ENCODE assay signal across 8 mouse cellular contexts in the genomic region with DNA sequence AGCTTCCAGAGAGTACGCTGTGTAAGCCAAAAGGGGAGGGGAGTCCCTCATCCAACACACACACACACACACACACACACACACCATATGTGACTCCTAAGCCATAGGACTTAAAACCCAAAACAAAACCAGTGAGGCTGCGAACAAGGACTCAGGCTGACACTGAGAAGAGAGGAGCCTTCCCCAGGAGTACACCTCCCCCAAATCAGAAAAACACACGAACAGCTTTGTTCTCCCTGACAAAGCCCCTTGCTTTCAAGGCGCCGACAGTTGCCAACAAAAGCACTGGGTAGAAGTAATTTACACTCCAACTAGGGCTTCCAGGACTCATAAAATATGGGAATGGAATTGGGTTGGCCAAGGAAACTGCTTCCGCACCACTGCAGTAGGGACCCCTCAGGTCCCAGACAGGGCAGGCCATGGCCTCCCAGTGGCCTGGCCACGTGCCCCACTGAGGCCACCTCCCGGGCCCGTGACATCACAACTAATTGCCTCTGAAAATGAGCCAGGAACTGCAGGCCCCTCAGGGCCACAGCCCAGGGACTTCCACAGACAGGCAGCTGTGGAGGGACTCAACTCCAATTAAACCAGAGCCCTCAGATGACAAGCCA. TPM values are rescaled to one million over a fixed set of nuclear protein-coding genes. Genes with fewer than 3 reads are reported as not detected.
DNase-seq lines count a peak whose midpoint lies in the region; ATAC-seq lines count a peak whose summit lies in the region.

No protein-coding gene starts in this region.

- H3K9ac ChIP-seq in embryonic facial prominence, embryonic 15.5 days: no peak overlapping the region
- no peak overlapping the region for H3K9ac ChIP-seq in hindbrain, embryonic 11.5 days (ENCODE audit: low read depth, low read length)
- no peak overlapping the region for H3K9ac ChIP-seq in stomach, embryonic 15.5 days

- no peak overlapping the region for H3K4me3 ChIP-seq in embryonic facial prominence, embryonic 15.5 days (replicated peaks)
- no peak overlapping the region for H3K4me3 ChIP-seq in hindbrain, embryonic 11.5 days (ENCODE audit: low read depth, low read length)
- H3K4me3 ChIP-seq in stomach, embryonic 15.5 days (replicated peaks): no peak overlapping the region

- no peaks in the 10 kb centered on the region for H3K36me3 ChIP-seq in embryonic facial prominence, embryonic 15.5 days
- no peaks in the 10 kb centered on the region for H3K36me3 ChIP-seq in hindbrain, embryonic 11.5 days (ENCODE audit: control insufficient read depth, insufficient read depth, low read length)
- no peaks in the 10 kb centered on the region for H3K36me3 ChIP-seq in stomach, embryonic 15.5 days

- WGBS in embryonic facial prominence, embryonic 15.5 days: 13% methylated on average over 9 of the region's 9 CpGs
- WGBS in hindbrain, embryonic 11.5 days: under 1% methylated on average over 9 of the region's 9 CpGs
- WGBS in stomach, embryonic 15.5 days: 15% methylated on average over 9 of the region's 9 CpGs

- H3K4me2 ChIP-seq in embryonic facial prominence, embryonic 15.5 days (replicated peaks): peak overlapping the region; percentile 30
- H3K4me2 ChIP-seq in hindbrain, embryonic 11.5 days (replicated peaks; ENCODE audit: low read depth, low read length): peak overlapping the region; percentile 31
- peak overlapping the region; percentile 42 for H3K4me2 ChIP-seq in stomach, embryonic 15.5 days

- peak; percentile 52 for DNase-seq in layer of hippocampus, adult 9-11 months
- no peak for DNase-seq in layer of hippocampus, postnatal 36 days
- DNase-seq in hindbrain, embryonic 11.5 days (ENCODE audit: low spot score): peak; percentile 63
- peak; percentile 69 to 76 for DNase-seq in layer of hippocampus, postnatal 14 days (ENCODE audit: low spot score in 2 of 2)
- no peak for DNase-seq in cerebellum, adult 9-11 months

- peak; percentile 48 for ATAC-seq in embryonic facial prominence, embryonic 15.5 days (ENCODE audit: insufficient number of reproducible peaks, low FRiP score, low TSS enrichment, low read depth)
- ATAC-seq in hindbrain, embryonic 11.5 days (ENCODE audit: low FRiP score): peak; percentile 58
- no peak for ATAC-seq in stomach, embryonic 15.5 days (ENCODE audit: insufficient read depth, low FRiP score, low read depth)
- ATAC-seq in megakaryocyte progenitor cell, adult 5-6 weeks (replicated peaks; ENCODE audit: poor library complexity): no peak

- H3K27ac ChIP-seq in embryonic facial prominence, embryonic 15.5 days (replicated peaks): peak overlapping the region; percentile 77
- peak overlapping the region; percentile 76 for H3K27ac ChIP-seq in hindbrain, embryonic 11.5 days (ENCODE audit: low read depth, low read length)
- H3K27ac ChIP-seq in stomach, embryonic 15.5 days: peak overlapping the region; percentile 68

- no peaks in the 10 kb centered on the region for H3K9me3 ChIP-seq in embryonic facial prominence, embryonic 15.5 days (replicated peaks)
- no peaks in the 10 kb centered on the region for H3K9me3 ChIP-seq in hindbrain, embryonic 11.5 days (ENCODE audit: control insufficient read depth, low read length)
- no peaks in the 10 kb centered on the region for H3K9me3 ChIP-seq in stomach, embryonic 15.5 days

- H3K4me1 ChIP-seq in embryonic facial prominence, embryonic 15.5 days: peaks cover 60% of the 10 kb centered on the region
- H3K4me1 ChIP-seq in hindbrain, embryonic 11.5 days (replicated peaks; ENCODE audit: control insufficient read depth, insufficient read depth, low read length): peaks cover 15% of the 10 kb centered on the region
- peaks cover 36% of the 10 kb centered on the region for H3K4me1 ChIP-seq in stomach, embryonic 15.5 days

- H3K27me3 ChIP-seq in embryonic facial prominence, embryonic 15.5 days: peaks cover 7% of the 10 kb centered on the region
- peaks cover 34% of the 10 kb centered on the region for H3K27me3 ChIP-seq in hindbrain, embryonic 11.5 days (ENCODE audit: control insufficient read depth, insufficient read depth, low read length)
- H3K27me3 ChIP-seq in stomach, embryonic 15.5 days (replicated peaks): 0 out of 2 replicates have a peak, but pooled peaks cover 10% of the 10 kb centered on the region

RNA-seq across cellular contexts. Expression of a gene that starts 4.2 kb away (rescaled TPM):
- total RNA-seq in layer of hippocampus, postnatal 36 days (2021): 100 to 1,000 TPM; 212 to 230 TPM
- 10.5 and 11.1 TPM in 2 replicates for polyA plus RNA-seq in embryonic facial prominence, embryonic 15.5 days (2015; fragmentation: Nextera tagmentation; extraction: Ambion mirVana)
- 12.6 and 14.8 TPM in 2 replicates for polyA plus RNA-seq in hindbrain, embryonic 11.5 days (2014; fragmentation: Nextera tagmentation; extraction: Ambion mirVana)
- 100 to 1,000 TPM; 155 to 157 TPM for total RNA-seq in layer of hippocampus, postnatal 14 days (2021)
- 8.3 and 8.6 TPM in 2 replicates for polyA plus RNA-seq in stomach, embryonic 15.5 days (2015; fragmentation: Nextera tagmentation; extraction: Ambion mirVana)
- 45.1 and 48.5 TPM in 2 replicates for total RNA-seq in megakaryocyte progenitor cell, adult 5-6 weeks (2015)
- 76.8 and 83.1 TPM in 2 replicates for total RNA-seq in megakaryocyte progenitor cell, adult 5-6 weeks (2017)

RNA-seq across cellular contexts. Expression of a gene that starts 49.6 kb away (rescaled TPM):
- 1 to 10 TPM; 1.8 to 2.1 TPM for total RNA-seq in layer of hippocampus, postnatal 36 days (2021)
- 5.2 and 6.1 TPM in 2 replicates for polyA plus RNA-seq in embryonic facial prominence, embryonic 15.5 days (2015; fragmentation: Nextera tagmentation; extraction: Ambion mirVana)
- 2.1 and 2.3 TPM in 2 replicates for polyA plus RNA-seq in hindbrain, embryonic 11.5 days (2014; fragmentation: Nextera tagmentation; extraction: Ambion mirVana)
- total RNA-seq in layer of hippocampus, postnatal 14 days (2021): 1 to 10 TPM; 2.3 to 2.4 TPM
- polyA plus RNA-seq in stomach, embryonic 15.5 days (2015; fragmentation: Nextera tagmentation; extraction: Ambion mirVana): 5.6 and 5.9 TPM in 2 replicates
- 40.9 and 43.6 TPM in 2 replicates for total RNA-seq in megakaryocyte progenitor cell, adult 5-6 weeks (2015)
- 45.3 and 53.5 TPM in 2 replicates for total RNA-seq in megakaryocyte progenitor cell, adult 5-6 weeks (2017)

Comparison
In these comparisons a context has a peak if more than half of its experiments do, and no peak if none do; other contexts are left out.
1. DNase-seq: peak in layer of hippocampus, adult 9-11 months (single experiment), hindbrain, embryonic 11.5 days (single experiment) and layer of hippocampus, postnatal 14 days (2 of 2); none in layer of hippocampus, postnatal 36 days (0 of 2) and cerebellum, adult 9-11 months (single experiment).
2. ATAC-seq: peak in embryonic facial prominence, embryonic 15.5 days (single experiment) and hindbrain, embryonic 11.5 days (single experiment); none in stomach, embryonic 15.5 days (single experiment) and megakaryocyte progenitor cell, adult 5-6 weeks (single experiment).
3. RNA of a gene that starts 49.6 kb away (total RNA-seq): 40.9 to 53.5 TPM in megakaryocyte progenitor cell, adult 5-6 weeks; 2.3 to 2.4 TPM in layer of hippocampus, postnatal 14 days and 1.8 to 2.1 TPM in layer of hippocampus, postnatal 36 days; every median in the first group is over 10 times any median in the second.
4. Peak in every context shown above with its lines, with median percentiles within 50 percentile points of each other: H3K27ac ChIP-seq and H3K4me2 ChIP-seq.